In the genomic region with DNA sequence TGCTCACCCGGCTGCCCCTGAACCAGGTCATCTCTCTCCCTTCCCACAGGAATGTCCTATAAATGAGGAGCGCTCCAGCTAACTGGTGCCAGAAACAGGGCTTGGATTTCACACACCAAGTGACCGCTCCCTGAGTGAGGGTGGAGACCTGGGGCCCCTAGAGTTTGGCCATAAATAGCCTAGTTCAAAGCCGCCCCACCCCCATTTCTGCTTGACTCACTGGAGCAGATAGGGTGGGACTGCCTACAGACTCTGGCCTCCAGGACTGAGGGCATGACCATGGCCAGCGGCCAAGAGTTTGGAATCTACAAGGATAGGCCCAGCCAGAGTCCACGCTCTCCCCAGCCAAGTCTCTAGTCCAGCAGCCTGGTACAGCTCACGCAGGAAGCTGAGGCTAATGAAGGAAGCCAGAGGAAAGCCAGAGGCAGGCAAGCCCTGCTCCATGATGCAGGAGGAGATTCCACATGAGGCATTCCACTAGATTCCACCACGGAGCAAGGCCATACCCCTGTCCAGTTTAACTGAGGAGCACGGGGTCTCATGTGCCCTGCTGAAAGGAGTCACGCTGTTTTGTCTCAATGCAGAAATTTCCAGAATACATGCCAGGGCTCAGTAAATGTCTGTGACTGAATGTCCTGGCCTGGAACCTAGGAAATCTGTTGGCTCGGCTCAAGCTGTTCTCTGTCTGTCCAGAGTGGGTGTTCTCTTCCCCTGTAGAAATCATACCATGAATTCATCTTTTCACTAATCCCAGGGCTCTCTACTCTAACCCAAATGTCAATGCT, we compare ENCODE assay signal across 8 mouse cellular contexts. TPM values are rescaled to one million over a fixed set of nuclear protein-coding genes. Genes with fewer than 3 reads are reported as not detected.
A peak's percentile ranks its signal among the peaks of the same experiment; 100 is the strongest.
DNase-seq lines count a peak whose midpoint lies in the region; ATAC-seq and TF ChIP-seq lines count a peak whose summit lies in the region.
"Had no signal": no experiment of that assay in that cellular context is flagged by ENCODE, and none has a peak within 500 bp of the region (broad histone marks: within the 10 kb centered on the region; RNA-seq: fewer than 3 reads in every experiment).

No protein-coding gene starts in this region.

- H3K9ac ChIP-seq in intestine, embryonic 14.5 days (ENCODE audit: low read length): no peak overlapping the region
- H3K9ac ChIP-seq in liver, embryonic 15.5 days: no peak overlapping the region
- no peak overlapping the region for H3K9ac ChIP-seq in stomach, embryonic 16.5 days (ENCODE audit: low read length)
- H3K9ac ChIP-seq: limb, embryonic 13.5 days had no signal

- no peak overlapping the region for H3K4me3 ChIP-seq in spleen, adult 2 months (ENCODE audit: extremely low read depth, insufficient read depth, insufficient read length)
- no peak overlapping the region for H3K4me3 ChIP-seq in intestine, embryonic 14.5 days (ENCODE audit: low read depth, low read length)
- H3K4me3 ChIP-seq in liver, embryonic 15.5 days (replicated peaks): no peak overlapping the region
- no peak overlapping the region for H3K4me3 ChIP-seq in stomach, embryonic 16.5 days (replicated peaks; ENCODE audit: low read length)
- H3K4me3 ChIP-seq: limb, embryonic 13.5 days had no signal

- no peak for TF ChIP-seq POLR2A in spleen, adult 2 months (IDR thresholded peaks at IDR 0.05; ENCODE audit: low read depth, low read length)

- H3K4me1 ChIP-seq in spleen, adult 2 months (ENCODE audit: control insufficient read depth, insufficient read depth, insufficient read length): no peaks in the 10 kb centered on the region
- no peaks in the 10 kb centered on the region for H3K4me1 ChIP-seq in intestine, embryonic 14.5 days (replicated peaks; ENCODE audit: control insufficient read depth, insufficient read depth, low read length)
- no peaks in the 10 kb centered on the region; the same call in 1 of the 2 replicates for H3K4me1 ChIP-seq in liver, embryonic 15.5 days (replicated peaks)
- H3K4me1 ChIP-seq in stomach, embryonic 16.5 days (ENCODE audit: control insufficient read depth, insufficient read depth, low read length): no peaks in the 10 kb centered on the region

- peak; percentile 50; the same call in 1 of the 2 replicates for ATAC-seq in intestine, embryonic 14.5 days (replicated peaks; ENCODE audit: low FRiP score, low TSS enrichment, low read depth)
- ATAC-seq in liver, embryonic 15.5 days (ENCODE audit: insufficient read depth): peak; percentile 85
- peak; percentile 86 for ATAC-seq in stomach, embryonic 16.5 days (ENCODE audit: insufficient read depth, low FRiP score)

- H3K9me3 ChIP-seq in intestine, embryonic 14.5 days (ENCODE audit: control insufficient read depth, low read length): no peaks in the 10 kb centered on the region
- no peaks in the 10 kb centered on the region for H3K9me3 ChIP-seq in liver, embryonic 15.5 days (replicated peaks)
- no peaks in the 10 kb centered on the region for H3K9me3 ChIP-seq in stomach, embryonic 16.5 days (replicated peaks; ENCODE audit: control insufficient read depth, low read length)
- H3K9me3 ChIP-seq: limb, embryonic 13.5 days had no signal

- H3K36me3 ChIP-seq in spleen, adult 2 months (ENCODE audit: control insufficient read depth, insufficient read depth, low read length): no peaks in the 10 kb centered on the region
- no peaks in the 10 kb centered on the region for H3K36me3 ChIP-seq in intestine, embryonic 14.5 days (ENCODE audit: control insufficient read depth, insufficient read depth, low read length)
- H3K36me3 ChIP-seq in liver, embryonic 15.5 days (replicated peaks): no peaks in the 10 kb centered on the region
- H3K36me3 ChIP-seq in stomach, embryonic 16.5 days (ENCODE audit: control insufficient read depth, insufficient read depth, low read length): no peaks in the 10 kb centered on the region
- H3K36me3 ChIP-seq: limb, embryonic 13.5 days had no signal

- no peak for DNase-seq in spleen, adult 2 months (ENCODE audit: low read depth in 1 of 2, low spot score in 2 of 2)
- no peak for DNase-seq in spleen, adult 18-20 months
- DNase-seq in fibroblast of lung, adult 2 months (ENCODE audit: low read depth): peak; percentile 99
- DNase-seq in intestine, embryonic 14.5 days (ENCODE audit: low spot score): no peak
- DNase-seq in thymus, postnatal 0 days (ENCODE audit: low spot score): no peak

- H3K27ac ChIP-seq in spleen, adult 2 months (ENCODE audit: insufficient read depth, low read length): peak overlapping the region; percentile 41; the same call in 1 of the 2 replicates
- H3K27ac ChIP-seq in intestine, embryonic 14.5 days (ENCODE audit: low read depth): no peak overlapping the region
- peak overlapping the region; percentile 29 for H3K27ac ChIP-seq in liver, embryonic 15.5 days (replicated peaks)
- H3K27ac ChIP-seq in stomach, embryonic 16.5 days (ENCODE audit: low read length): peak overlapping the region; percentile 25; the same call in 1 of the 2 replicates
- H3K27ac ChIP-seq: limb, embryonic 13.5 days had no signal

- no peak overlapping the region for H3K4me2 ChIP-seq in intestine, embryonic 14.5 days (ENCODE audit: low read length)
- no peak overlapping the region for H3K4me2 ChIP-seq in liver, embryonic 15.5 days
- H3K4me2 ChIP-seq in stomach, embryonic 16.5 days (ENCODE audit: low read depth, low read length): no peak overlapping the region
- H3K4me2 ChIP-seq: limb, embryonic 13.5 days had no signal

- WGBS in spleen, adult 2 months: 90% methylated on average over 11 of the region's 11 CpGs
- WGBS in intestine, embryonic 14.5 days: 74% methylated on average over 11 of the region's 11 CpGs
- 63% methylated on average over 11 of the region's 11 CpGs for WGBS in liver, embryonic 15.5 days (ENCODE audit: insufficient replicate concordance)
- WGBS in stomach, embryonic 16.5 days: 69% methylated on average over 11 of the region's 11 CpGs

- TF ChIP-seq CTCF in spleen, adult 2 months (IDR thresholded peaks at IDR 0.05; ENCODE audit: extremely low read depth, insufficient read depth, insufficient read length, insufficient replicate concordance): no peak

- H3K27me3 ChIP-seq in spleen, adult 2 months (ENCODE audit: control insufficient read depth, insufficient read depth, low read length): no peaks in the 10 kb centered on the region
- no peaks in the 10 kb centered on the region for H3K27me3 ChIP-seq in intestine, embryonic 14.5 days (replicated peaks; ENCODE audit: control insufficient read depth, insufficient read depth, low read length)
- H3K27me3 ChIP-seq in liver, embryonic 15.5 days: no peaks in the 10 kb centered on the region
- no peaks in the 10 kb centered on the region for H3K27me3 ChIP-seq in stomach, embryonic 16.5 days (ENCODE audit: control insufficient read depth, insufficient read depth, low read length)
- H3K27me3 ChIP-seq: limb, embryonic 13.5 days had no signal

RNA-seq across cellular contexts. Expression of a gene that starts 17.5 kb away (rescaled TPM):
- polyA plus RNA-seq in spleen, adult 2 months (2012; rRNA removed): 11.0 and 12.1 TPM in 2 replicates
- polyA plus RNA-seq in intestine, embryonic 14.5 days (2014; fragmentation: Nextera tagmentation; extraction: Ambion mirVana): 2.3 and 2.7 TPM in 2 replicates
- polyA plus RNA-seq in liver, embryonic 15.5 days (2015; fragmentation: Nextera tagmentation; extraction: Ambion mirVana): 2.9 and 3.4 TPM in 2 replicates
- polyA plus RNA-seq in stomach, embryonic 16.5 days (2015; fragmentation: Nextera tagmentation; extraction: Ambion mirVana): 4.2 and 7.9 TPM in 2 replicates
- polyA plus RNA-seq in thymus, postnatal 0 days (2015; fragmentation: Nextera tagmentation; extraction: Ambion mirVana): 2.6 TPM in 2 replicates

RNA-seq across cellular contexts. Expression of a gene that starts 17.6 kb away (rescaled TPM):
- polyA plus RNA-seq in spleen, adult 2 months (2012; rRNA removed): 6.9 and 8.3 TPM in 2 replicates
- polyA plus RNA-seq in intestine, embryonic 14.5 days (2014; fragmentation: Nextera tagmentation; extraction: Ambion mirVana): 9.5 and 18.0 TPM in 2 replicates
- polyA plus RNA-seq in liver, embryonic 15.5 days (2015; fragmentation: Nextera tagmentation; extraction: Ambion mirVana): 12.6 and 12.8 TPM in 2 replicates
- polyA plus RNA-seq in stomach, embryonic 16.5 days (2015; fragmentation: Nextera tagmentation; extraction: Ambion mirVana): 14.9 and 18.5 TPM in 2 replicates
- polyA plus RNA-seq in thymus, postnatal 0 days (2015; fragmentation: Nextera tagmentation; extraction: Ambion mirVana): 36.8 and 56.8 TPM in 2 replicates

RNA-seq across cellular contexts. Expression of a gene that starts 45.9 kb away (rescaled TPM):
- polyA plus RNA-seq in spleen, adult 2 months (2012; rRNA removed): 5.1 and 7.8 TPM in 2 replicates
- 33.6 and 42.3 TPM in 2 replicates for polyA plus RNA-seq in intestine, embryonic 14.5 days (2014; fragmentation: Nextera tagmentation; extraction: Ambion mirVana)
- 6.7 and 8.3 TPM in 2 replicates for polyA plus RNA-seq in liver, embryonic 15.5 days (2015; fragmentation: Nextera tagmentation; extraction: Ambion mirVana)
- polyA plus RNA-seq in stomach, embryonic 16.5 days (2015; fragmentation: Nextera tagmentation; extraction: Ambion mirVana): 31.8 and 32.8 TPM in 2 replicates
- 23.7 and 25.4 TPM in 2 replicates for polyA plus RNA-seq in thymus, postnatal 0 days (2015; fragmentation: Nextera tagmentation; extraction: Ambion mirVana)
